Mouse (Mus musculus): ENCODE results near the gene Ugt1a10. TPM values are rescaled to one million over a fixed set of nuclear protein-coding genes. Genes with fewer than 3 reads are reported as not detected.

The Ugt1a10 gene
- polyA plus RNA-seq, 1 experiment from 2014 or later = not detected

DNA sequence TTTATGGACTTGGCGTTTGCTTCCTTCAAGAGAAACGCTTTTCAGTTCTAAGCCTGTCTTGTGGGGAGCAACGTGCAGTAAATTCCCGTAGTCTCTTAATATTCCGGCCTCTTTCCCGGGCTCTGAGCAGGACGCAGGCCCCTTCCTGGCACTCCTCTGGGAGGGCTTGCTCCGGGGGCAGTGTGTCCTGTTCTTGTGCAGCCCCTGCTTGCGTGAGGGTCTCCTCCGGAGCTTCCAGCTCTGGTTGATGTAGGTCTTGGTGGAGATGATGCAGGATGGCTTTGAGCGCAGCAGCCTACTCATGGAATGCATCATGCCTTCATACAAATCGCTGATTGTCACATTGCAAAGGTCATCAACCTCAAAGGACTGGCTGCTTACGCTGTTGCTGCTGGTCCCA lies 210.9 kb downstream of the Ugt1a10 start:
- H3K27me3 ChIP-seq = no peaks in the 10 kb centered on the region
- H3K9me3 ChIP-seq = peaks cover 12% of the 10 kb centered on the region; the same call in 1 of the 2 replicates
- no peak for ATAC-seq (ENCODE audit: insufficient number of reproducible peaks, insufficient read depth, low FRiP score, low TSS enrichment, low read depth)

DNA sequence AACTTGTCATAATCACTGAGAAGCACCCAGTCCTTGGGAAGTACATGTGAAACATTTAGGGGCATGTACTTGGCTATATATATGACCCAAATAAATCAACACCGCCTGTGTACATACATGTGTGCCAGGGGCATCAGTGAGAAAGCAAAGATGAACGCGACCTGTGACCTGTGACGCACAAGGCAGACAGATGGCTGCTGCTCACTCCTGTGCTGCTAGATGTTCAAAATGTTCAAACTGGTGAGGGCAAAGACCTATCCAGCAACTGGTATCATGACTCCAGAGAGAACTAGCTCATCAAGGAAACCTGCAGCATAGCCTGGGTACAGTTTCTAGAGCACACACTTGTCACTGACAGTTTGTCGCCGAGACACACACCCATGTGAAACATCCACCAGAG lies 212.3 kb downstream of the Ugt1a10 start:
- Histone ChIP-seq H3K27me3 (no peaks in the 10 kb centered on the region), H3K9me3 (peaks cover 6% of the 10 kb centered on the region; the same call in 1 of the 2 replicates), H3K4me2 (no peak overlapping the region), H3K9ac (replicated peaks) (no peak overlapping the region), H3K27ac (no peak overlapping the region), H3K4me3 (replicated peaks) (no peak overlapping the region), H3K4me1 (replicated peaks) (no peaks in the 10 kb centered on the region), H3K36me3 (peaks cover 91% of the 10 kb centered on the region)
- WGBS = 93% methylated on average over 6 of the region's 6 CpGs
- ATAC-seq (ENCODE audit: insufficient number of reproducible peaks, insufficient read depth, low FRiP score, low TSS enrichment, low read depth) = no peak

More for the DNA sequence above, 210.9 kb downstream of the Ugt1a10 start:
- Histone ChIP-seq H3K4me1 (replicated peaks) (no peaks in the 10 kb centered on the region), H3K9ac (replicated peaks) (no peak overlapping the region), H3K27ac (no peak overlapping the region), H3K4me3 (replicated peaks) (no peak overlapping the region), H3K4me2 (no peak overlapping the region), H3K36me3 (peaks cover 91% of the 10 kb centered on the region)
- 89% methylated on average over 13 of the region's 13 CpGs for WGBS

DNA sequence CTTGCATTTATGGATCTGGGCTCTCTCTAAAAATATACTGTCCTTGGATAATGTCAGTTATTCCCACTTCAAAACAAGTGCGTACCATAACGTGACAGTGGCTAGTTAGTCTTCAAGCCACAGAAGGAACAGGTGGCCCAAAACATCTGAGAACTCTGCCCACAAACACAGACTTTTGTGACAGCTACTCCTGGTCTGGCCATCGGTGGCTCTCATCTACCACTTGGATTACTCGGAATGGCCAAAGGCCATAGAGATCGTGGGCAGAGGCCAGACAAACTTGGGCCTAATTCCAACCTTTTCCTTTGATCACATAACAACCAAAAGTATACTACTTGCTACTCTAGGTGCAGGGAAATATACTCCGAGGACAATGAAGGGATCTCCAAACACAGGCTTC lies 212.9 kb downstream of the Ugt1a10 start:
- 84% methylated on average over 6 of the region's 6 CpGs for WGBS
- Histone ChIP-seq H3K4me2 (no peak overlapping the region), H3K4me1 (replicated peaks) (no peaks in the 10 kb centered on the region), H3K9me3 (peaks cover 6% of the 10 kb centered on the region; the same call in 1 of the 2 replicates), H3K36me3 (peaks cover 91% of the 10 kb centered on the region), H3K27me3 (no peaks in the 10 kb centered on the region), H3K27ac (no peak overlapping the region), H3K4me3 (replicated peaks) (no peak overlapping the region), H3K9ac (replicated peaks) (no peak overlapping the region)
- ATAC-seq (ENCODE audit: insufficient number of reproducible peaks, insufficient read depth, low FRiP score, low TSS enrichment, low read depth) = no peak

Small RNA genes lying within 50 kb of the gene (microRNA-seq; reads per million reads assigned to microRNA genes)
- gene Gm25198 = not detected

Other genes with a start within 250 kb of the Ugt1a10 start
- gene Dgkd, start 202.1 kb upstream of the Ugt1a10 start, polyA plus RNA-seq (2016; fragmentation: Nextera tagmentation; extraction: Ambion mirVana) = 44.6 and 45.8 TPM in 2 replicates
- gene Usp40, start 46.8 kb upstream of the Ugt1a10 start, polyA plus RNA-seq (2016; fragmentation: Nextera tagmentation; extraction: Ambion mirVana) = 53.4 and 57.8 TPM in 2 replicates
- not detected in 2 replicates for gene Ugt1a9, start 15.4 kb downstream of the Ugt1a10 start, polyA plus RNA-seq (2016; fragmentation: Nextera tagmentation; extraction: Ambion mirVana)
- gene Ugt1a8, start 32.4 kb downstream of the Ugt1a10 start, polyA plus RNA-seq (2016; fragmentation: Nextera tagmentation; extraction: Ambion mirVana) = not detected in 2 replicates
- gene Ugt1a7c, start 39.7 kb downstream of the Ugt1a10 start, polyA plus RNA-seq (2016; fragmentation: Nextera tagmentation; extraction: Ambion mirVana) = 0.54 and 1.3 TPM in 2 replicates
- gene Ugt1a6b, start 47.9 kb downstream of the Ugt1a10 start, polyA plus RNA-seq (2016; fragmentation: Nextera tagmentation; extraction: Ambion mirVana) = not detected in 2 replicates
- 0.49 and 0.51 TPM in 2 replicates for gene Ugt1a6a, start 79.4 kb downstream of the Ugt1a10 start, polyA plus RNA-seq (2016; fragmentation: Nextera tagmentation; extraction: Ambion mirVana)
- not detected in 2 replicates for gene Ugt1a5, start 110.6 kb downstream of the Ugt1a10 start, polyA plus RNA-seq (2016; fragmentation: Nextera tagmentation; extraction: Ambion mirVana)
- not detected in 2 replicates for gene Ugt1a2, start 145.2 kb downstream of the Ugt1a10 start, polyA plus RNA-seq (2016; fragmentation: Nextera tagmentation; extraction: Ambion mirVana)
- 12.2 and 13.3 TPM in 2 replicates for gene Dnajb3, start 150.4 kb downstream of the Ugt1a10 start, polyA plus RNA-seq (2016; fragmentation: Nextera tagmentation; extraction: Ambion mirVana)
- gene Ugt1a1, start 156.6 kb downstream of the Ugt1a10 start, polyA plus RNA-seq (2016; fragmentation: Nextera tagmentation; extraction: Ambion mirVana) = not detected in 2 replicates
- 1.5 and 2.0 TPM in 2 replicates for gene Mroh2a, start 171.6 kb downstream of the Ugt1a10 start, polyA plus RNA-seq (2016; fragmentation: Nextera tagmentation; extraction: Ambion mirVana)
- 236 and 243 TPM in 2 replicates for gene Hjurp, start 222.2 kb downstream of the Ugt1a10 start, polyA plus RNA-seq (2016; fragmentation: Nextera tagmentation; extraction: Ambion mirVana)
- not detected in 2 replicates for gene Trpm8, start 222.3 kb downstream of the Ugt1a10 start, polyA plus RNA-seq (2016; fragmentation: Nextera tagmentation; extraction: Ambion mirVana)